Mouse (Mus musculus): ENCODE measurements around the gene Adgrg5. TPM values are rescaled to one million over a fixed set of nuclear protein-coding genes. Genes with fewer than 3 reads are reported as not detected.

Gene Adgrg5
- total RNA-seq, 4 experiments from 2014 or later, result 0.17 to 0.95 (median 0.46) TPM; not detected in 1

GRCm38 (mm10) chr8:94967071-94967470 lies 43.6 kb downstream of the Adgrg5 start:
- no peak for DNase-seq (ENCODE audit: low spot score in 2 of 2)

DNA sequence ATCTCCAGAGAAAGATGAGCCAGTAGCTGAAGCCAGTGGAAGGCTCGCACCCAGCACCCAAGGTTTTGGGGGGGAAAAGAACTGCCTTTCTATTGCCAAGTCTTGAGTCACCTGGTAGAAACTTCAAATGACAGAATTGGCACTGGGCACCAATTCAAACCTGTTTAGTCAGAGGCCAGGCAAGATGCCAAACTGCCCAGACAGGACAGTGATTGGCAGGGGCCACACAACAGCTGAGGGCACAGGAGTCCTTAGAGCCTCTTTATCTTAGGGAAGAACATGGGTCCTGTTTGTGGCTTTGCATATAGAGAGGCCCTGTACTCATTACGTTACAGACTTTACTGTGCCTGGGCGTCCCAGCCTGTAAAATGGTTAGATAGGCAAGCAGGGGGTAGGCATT lies 44.1 kb downstream of the Adgrg5 start:
- no peak for DNase-seq (ENCODE audit: low spot score in 2 of 2)

- DNase-seq (ENCODE audit: low spot score in 2 of 2), result no peak
Observed at GRCm38 (mm10) chr8:94973270-94973669, 49.8 kb downstream of the Adgrg5 start.

GRCm38 (mm10) chr8:94973786-94974185 lies 50.3 kb downstream of the Adgrg5 start:
- DNase-seq (ENCODE audit: low spot score in 2 of 2), result no peak

DNA sequence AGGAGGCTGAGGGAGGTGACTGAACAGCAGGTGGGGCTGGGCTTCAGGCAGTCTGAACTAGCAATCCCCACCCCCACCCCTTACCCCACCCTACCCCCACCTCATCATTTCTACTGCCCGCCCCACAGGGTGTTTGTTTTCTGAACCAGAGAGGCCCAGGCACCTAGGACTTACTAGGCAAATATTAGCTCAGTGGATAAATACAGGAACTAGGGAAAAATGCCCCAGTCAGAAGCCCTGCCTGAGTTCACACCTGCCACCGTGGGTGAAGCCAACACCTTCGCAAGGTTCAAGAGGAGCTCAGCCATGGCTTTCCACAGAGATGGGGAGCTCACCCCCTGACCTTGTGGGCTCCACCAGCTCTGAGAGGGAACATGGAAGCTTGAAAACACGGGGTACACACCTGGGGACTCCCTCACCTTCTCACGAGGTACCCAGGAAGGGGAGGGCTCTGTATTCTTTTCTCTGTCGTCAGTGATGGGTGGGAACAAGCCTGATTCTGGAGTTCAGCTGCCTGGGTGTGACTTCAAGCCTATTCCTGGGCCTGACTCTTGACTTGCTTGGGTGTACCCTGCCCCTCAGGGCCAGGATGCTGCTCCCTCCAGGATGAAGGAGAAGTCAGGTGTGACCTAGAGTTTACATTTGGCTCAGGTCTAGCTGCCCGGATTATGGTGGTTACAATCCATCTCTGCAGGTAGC lies 51.1 kb downstream of the Adgrg5 start, which contains the start of gene Adgrg1:
Adgrg1 (plus strand) TSS at position 285 of the 699 bp plus-strand sequence.
- no peak for DNase-seq (ENCODE audit: low spot score in 2 of 2)

- no peak for DNase-seq (ENCODE audit: low spot score in 2 of 2)
Observed at GRCm38 (mm10) chr8:94976651-94977417, 53.3 kb downstream of the Adgrg5 start.

DNA sequence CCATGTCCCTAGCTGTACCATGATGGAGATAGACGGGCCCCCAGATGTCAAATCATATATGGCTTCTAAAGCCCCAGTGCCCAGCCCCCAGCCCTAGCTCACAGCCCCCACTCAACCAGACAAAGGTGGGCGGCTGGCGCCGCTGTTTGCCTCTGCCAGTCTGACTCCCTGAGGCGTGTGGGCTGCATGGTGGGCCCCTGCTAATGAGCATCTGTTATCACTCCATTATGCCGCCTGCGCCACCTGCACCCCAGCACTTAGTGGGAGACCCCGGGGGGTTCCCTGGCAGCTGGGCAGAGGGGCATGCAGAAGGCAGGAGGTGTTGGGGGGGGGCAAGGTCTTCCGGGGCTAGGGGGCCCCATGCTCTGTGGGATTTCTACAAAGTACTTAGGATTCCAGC lies 54.6 kb downstream of the Adgrg5 start:
- DNase-seq (ENCODE audit: low spot score in 2 of 2), result no peak

DNA sequence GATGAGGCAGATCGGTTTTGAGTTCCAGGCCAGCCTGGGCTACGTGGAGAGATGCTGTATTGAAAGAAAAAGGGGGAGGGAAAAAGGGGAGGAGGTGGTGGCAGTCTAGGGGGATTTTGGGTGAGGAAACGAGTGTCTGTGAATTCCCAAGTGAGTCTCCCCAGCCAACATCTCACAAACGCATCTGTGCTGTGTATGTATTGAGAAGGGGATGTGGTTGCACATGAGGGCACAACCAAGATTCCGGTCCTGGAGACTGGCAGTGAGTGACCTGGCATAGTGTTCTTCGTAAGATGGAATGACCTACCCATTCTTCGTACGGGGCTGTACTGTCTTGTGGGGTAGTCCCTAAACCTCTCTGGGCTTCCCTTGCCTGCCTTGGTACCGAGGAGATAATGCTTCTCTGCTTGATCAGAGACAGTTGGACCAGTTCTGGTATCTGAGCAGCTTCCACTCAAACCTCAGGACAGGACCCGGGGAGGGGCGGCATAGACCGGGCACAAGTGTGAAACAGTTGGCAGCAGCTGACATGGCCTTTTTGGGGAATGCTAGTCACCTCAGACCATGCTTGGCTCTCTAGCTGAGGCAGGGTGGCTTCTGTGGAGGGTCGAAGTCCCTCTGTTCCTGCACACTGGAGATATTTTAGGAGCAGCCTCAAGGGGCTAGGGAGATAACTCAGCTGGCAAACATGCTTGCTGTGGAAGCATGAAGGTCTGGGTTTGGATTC lies 55.3 kb downstream of the Adgrg5 start:
- no peak for DNase-seq (ENCODE audit: low spot score in 2 of 2)

- no peak for DNase-seq (ENCODE audit: low spot score in 2 of 2)
Observed at GRCm38 (mm10) chr8:94980176-94980575, 56.7 kb downstream of the Adgrg5 start.

GRCm38 (mm10) chr8:94980976-94981375 lies 57.5 kb downstream of the Adgrg5 start:
- no peak for DNase-seq (ENCODE audit: low spot score in 2 of 2)

- DNase-seq (ENCODE audit: low spot score in 2 of 2), result no peak
Observed at GRCm38 (mm10) chr8:94981848-94982247, 58.4 kb downstream of the Adgrg5 start.

- no peak for DNase-seq (ENCODE audit: low spot score in 2 of 2)
Observed at GRCm38 (mm10) chr8:94983146-94983545, 59.7 kb downstream of the Adgrg5 start.

DNA sequence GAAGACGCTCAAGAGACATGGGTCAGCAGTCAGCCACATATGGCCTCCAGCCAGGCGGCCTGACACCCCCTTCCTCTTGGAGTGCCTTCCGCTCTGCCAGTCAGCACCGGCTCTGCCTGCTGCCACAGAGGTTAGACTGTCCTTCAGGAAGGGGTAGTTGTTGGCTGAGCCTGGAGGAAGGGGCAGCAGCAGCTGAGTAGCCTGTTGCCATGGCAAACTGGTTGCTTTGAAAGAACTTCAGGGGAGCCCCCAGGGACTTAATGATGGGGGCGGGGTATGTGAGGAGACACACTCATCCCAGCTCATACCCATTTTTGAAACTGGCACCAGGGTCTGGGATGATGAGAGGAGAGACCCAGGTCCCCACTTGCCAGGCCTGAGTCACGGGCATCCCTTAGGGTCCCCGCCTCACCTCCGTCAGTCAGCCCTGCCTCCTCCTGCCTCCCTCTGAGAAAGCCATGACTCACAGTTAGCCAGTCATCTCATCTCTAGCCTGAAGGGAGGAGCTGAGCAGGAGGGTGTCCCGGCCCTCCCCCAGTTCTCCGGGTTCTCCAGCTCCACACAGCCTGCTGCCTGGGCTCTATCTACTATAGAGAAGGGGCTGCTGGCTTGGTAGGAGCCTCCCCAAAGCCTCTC lies 60.5 kb downstream of the Adgrg5 start:
- DNase-seq (ENCODE audit: low spot score in 2 of 2), result peak in 1 of 2 experiments; percentile 59

GRCm38 (mm10) chr8:94985023-94985422 lies 61.5 kb downstream of the Adgrg5 start:
- no peak for DNase-seq (ENCODE audit: low spot score in 2 of 2)

DNA sequence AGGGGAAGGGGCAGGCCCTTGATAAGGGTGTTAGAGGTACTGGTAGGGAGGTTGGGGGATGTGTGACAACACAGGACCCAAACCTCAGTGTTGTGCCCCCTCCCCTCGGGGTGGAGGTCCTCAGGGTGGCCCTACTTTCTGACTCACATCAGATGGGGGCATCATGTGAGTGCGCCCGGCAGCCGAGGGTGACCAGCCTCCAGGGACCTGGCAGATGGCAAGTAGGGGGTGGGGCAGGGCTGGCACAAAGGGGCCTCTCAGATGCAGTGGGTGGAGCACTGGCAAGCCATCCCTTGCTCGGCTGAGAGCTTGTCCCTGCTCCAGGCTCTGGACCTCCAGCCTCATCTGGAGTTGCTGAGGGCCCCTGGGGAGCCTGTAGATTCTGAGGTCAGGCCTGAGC lies 63.2 kb downstream of the Adgrg5 start:
- peak in 1 of 2 experiments; percentile 53 for DNase-seq (ENCODE audit: low spot score in 2 of 2)

- no peak for DNase-seq (ENCODE audit: low spot score in 2 of 2)
Observed at GRCm38 (mm10) chr8:94987553-94987952, 64.1 kb downstream of the Adgrg5 start.

DNA sequence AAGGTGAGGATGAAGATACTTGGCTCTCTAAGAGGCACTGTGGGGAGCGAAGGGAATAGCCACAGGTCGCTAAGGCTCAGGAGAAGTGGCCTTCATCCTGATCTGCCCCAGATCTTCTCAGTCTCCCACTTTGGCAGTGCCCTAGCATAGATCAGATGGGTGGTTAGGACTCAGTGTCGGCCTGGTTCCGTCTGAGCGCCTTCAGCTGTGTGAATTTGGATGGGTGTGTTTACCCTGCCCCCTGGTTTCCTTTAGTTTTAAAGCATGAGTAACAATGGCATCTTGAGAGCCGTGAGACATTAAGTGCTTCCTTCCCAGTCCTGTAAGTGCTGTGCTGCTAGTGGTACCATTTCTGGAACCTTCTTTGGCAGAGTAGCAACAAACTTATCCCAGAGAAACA lies 65.1 kb downstream of the Adgrg5 start:
- DNase-seq (ENCODE audit: low spot score in 2 of 2), result no peak

- DNase-seq (ENCODE audit: low spot score in 2 of 2), result no peak
Observed at GRCm38 (mm10) chr8:94989711-94990110, 66.2 kb downstream of the Adgrg5 start.

DNA sequence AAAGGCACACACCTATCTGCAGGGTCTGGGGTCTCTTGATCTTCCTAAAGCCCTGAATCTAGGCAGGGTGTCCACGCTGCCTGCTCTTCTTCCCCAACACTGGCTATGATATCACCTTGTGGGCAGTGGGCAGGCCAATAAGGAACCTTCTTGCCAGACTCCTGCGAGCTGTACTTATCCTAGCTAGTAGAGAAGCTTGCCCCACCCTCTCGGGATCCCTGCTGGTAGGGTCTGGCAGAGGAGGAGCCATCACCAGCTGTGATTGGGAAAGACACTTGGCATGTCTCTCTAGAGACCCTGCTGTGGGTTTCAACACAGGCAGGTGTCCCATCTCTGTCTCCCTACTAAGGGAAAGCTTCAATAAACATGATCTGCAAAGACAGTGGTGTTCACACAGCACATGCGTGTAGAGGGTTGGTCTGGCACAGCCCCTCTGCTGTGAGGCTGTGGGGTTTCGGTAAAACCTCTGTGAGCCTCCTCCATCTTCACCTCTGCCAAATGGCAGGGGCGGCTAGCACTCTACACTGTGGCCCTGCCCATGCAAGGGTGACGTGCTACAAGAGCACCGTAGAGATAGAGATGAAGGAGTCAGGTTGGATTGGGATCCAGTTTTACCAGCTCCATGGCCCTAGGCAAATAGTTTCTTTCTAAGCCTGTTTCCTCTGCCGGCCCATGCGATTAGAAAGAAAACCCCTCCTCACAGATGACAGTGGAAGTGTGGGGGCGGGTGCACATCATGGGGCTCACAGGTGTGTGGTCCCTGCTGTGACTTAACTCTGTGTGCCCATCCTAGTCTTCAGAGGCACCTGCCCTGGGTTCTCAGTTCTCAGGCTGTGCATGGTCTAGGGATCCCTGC lies 67.3 kb downstream of the Adgrg5 start:
- no peak for DNase-seq (ENCODE audit: low spot score in 2 of 2)

- no peak for DNase-seq (ENCODE audit: low spot score in 2 of 2)
Observed at GRCm38 (mm10) chr8:94991454-94991994, 68.0 kb downstream of the Adgrg5 start.

Measured in left cerebral cortex, adult 8-10 months (tissue).